Mouse (Mus musculus): ENCODE results near the gene Rab31.

DNA sequence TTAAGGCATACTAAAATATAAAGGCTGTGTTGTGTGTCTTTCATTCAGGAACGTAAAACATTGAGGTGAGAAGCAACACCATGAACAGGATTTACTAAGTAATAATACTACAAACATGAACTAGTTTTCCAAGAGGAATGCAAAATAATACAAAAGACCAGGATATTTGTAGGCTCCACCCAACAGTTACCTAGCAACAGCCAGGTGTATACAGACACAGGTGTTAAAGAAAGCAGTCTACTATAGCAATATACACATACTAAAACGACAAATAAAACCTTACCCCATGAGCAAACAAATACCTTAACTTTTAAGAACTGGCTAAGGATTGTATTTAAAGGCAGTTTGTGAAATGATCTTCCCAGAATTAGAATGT lies 164.3 kb downstream of the Rab31 start:
- TF ChIP-seq POLR2A (IDR thresholded peaks at IDR 0.05; ENCODE audit: control insufficient read depth, extremely low read depth, insufficient read depth, low read length, poor library complexity) (no peak), CTCF (IDR thresholded peaks at IDR 0.05; ENCODE audit: borderline replicate concordance, control insufficient read depth, extremely low read depth, insufficient read depth, low read length, poor library complexity) (no peak)

Measured in thymus, adult 2 months (tissue).